Mouse (Mus musculus) thymus, adult 2 months (tissue): Measurements from ENCODE around the gene Patj. TPM values are rescaled to one million over a fixed set of nuclear protein-coding genes. Genes with fewer than 3 reads are reported as not detected.

Experiments used
- DNase-seq: peaks from one replicate; pipeline ENCODE4 v3.0.0; 2021
- H3K27ac ChIP-seq: fragments of 200-500 bp; 2 replicates; pipeline ENCODE4 v1.5.1; 2012; ENCODE audit warnings: low read length, control low read depth; ENCODE audit not compliant: control insufficient read depth, insufficient read depth
- H3K27me3 ChIP-seq: fragments of 200-500 bp; 2 replicates; pipeline ENCODE4 v1.6.1; 2012; ENCODE audit warnings: mild to moderate bottlenecking, low read length, moderate library complexity, mixed read lengths; ENCODE audit not compliant: control insufficient read depth, insufficient read depth
- H3K36me3 ChIP-seq: fragments of 200-500 bp; 2 replicates; pipeline ENCODE4 v1.6.1; 2012; ENCODE audit warnings: mild to moderate bottlenecking, low read length, moderate library complexity; ENCODE audit not compliant: control insufficient read depth, insufficient read depth
- H3K4me1 ChIP-seq: fragments of 200-500 bp; replicated peaks from 2 replicates; pipeline ENCODE4 v1.6.1; 2012; ENCODE audit warnings: low read length; ENCODE audit not compliant: control insufficient read depth, insufficient read depth
- H3K4me3 ChIP-seq: fragments of 200-500 bp; 2 replicates; pipeline ENCODE4 v1.5.1; 2012; ENCODE audit warnings: mild to moderate bottlenecking, low read length, control low read depth, moderate library complexity; ENCODE audit not compliant: control insufficient read depth, insufficient read depth
- CTCF ChIP-seq: fragments of 200-500 bp; IDR thresholded peaks from 2 replicates; pipeline ENCODE4 v1.5.1; 2012; ENCODE audit warnings: mild to moderate bottlenecking, control low read depth, low read length, moderate library complexity, borderline replicate concordance; ENCODE audit not compliant: control insufficient read depth, poor library complexity, insufficient read depth; ENCODE audit errors: extremely low read depth
- POLR2A ChIP-seq: fragments of 200-500 bp; IDR thresholded peaks from 2 replicates; pipeline ENCODE4 v1.6.1; 2012; ENCODE audit warnings: mild to moderate bottlenecking, low read length, control low read depth, moderate library complexity; ENCODE audit not compliant: control insufficient read depth, poor library complexity, insufficient read depth; ENCODE audit errors: extremely low read depth
- WGBS: fragments of 180-500 bp; shearing (Covaris S2); methylation state at CpG from one replicate; pipeline ENCODE4 v1.1.7; 2018; 5-methylcytosine and 5-hydroxymethylcytosine counted together
- polyA plus RNA-seq: library from polyadenylated mRNA; depleted of rRNA; stranded (reverse); fragments of >200 nt; gene quantifications from 2 replicates; pipeline ENCODE4 v1.2.3, GENCODE M21; 2012

Gene Patj
- polyA plus RNA-seq, 1 experiment = 35.0 TPM

GRCm38 (mm10) chr4:98564196-98564865, 168.7 kb downstream of the Patj start:
- no peak overlapping the region for H3K27ac ChIP-seq
- 97% methylated on average over 6 of the region's 6 CpGs for WGBS

GRCm38 (mm10) chr4:98566741-98567140, 171.2 kb downstream of the Patj start:
- no peak overlapping the region for H3K4me3 ChIP-seq
- no peak for DNase-seq
- H3K4me1 ChIP-seq = no peaks in the 10 kb centered on the region
- no peak overlapping the region for H3K27ac ChIP-seq
- no peak for TF ChIP-seq CTCF
- no peak for TF ChIP-seq POLR2A
- H3K36me3 ChIP-seq = no peaks in the 10 kb centered on the region
- WGBS = 94% methylated on average over 6 of the region's 6 CpGs
- H3K27me3 ChIP-seq = no peaks in the 10 kb centered on the region

More at GRCm38 (mm10) chr4:98564196-98564865, 168.7 kb downstream of the Patj start:
- H3K27me3 ChIP-seq = no peaks in the 10 kb centered on the region
- no peaks in the 10 kb centered on the region for H3K4me1 ChIP-seq
- TF ChIP-seq POLR2A (no peak), CTCF (no peak)
- no peak for DNase-seq
- no peaks in the 10 kb centered on the region for H3K36me3 ChIP-seq
- no peak overlapping the region for H3K4me3 ChIP-seq

- 97% methylated on average over 9 of the region's 9 CpGs for WGBS
- Histone ChIP-seq H3K36me3 (no peaks in the 10 kb centered on the region), H3K4me3 (no peak overlapping the region), H3K4me1 (no peaks in the 10 kb centered on the region), H3K27me3 (no peaks in the 10 kb centered on the region), H3K27ac (no peak overlapping the region)
- TF ChIP-seq CTCF (no peak), POLR2A (no peak)
- DNase-seq = no peak
Measured at GRCm38 (mm10) chr4:98567457-98567856, 171.9 kb downstream of the Patj start.

GRCm38 (mm10) chr4:98569904-98570303, 174.3 kb downstream of the Patj start:
- WGBS = 92% methylated on average over 4 of the region's 4 CpGs
- Histone ChIP-seq H3K36me3 (no peaks in the 10 kb centered on the region), H3K27ac (no peak overlapping the region), H3K4me3 (no peak overlapping the region), H3K4me1 (no peaks in the 10 kb centered on the region), H3K27me3 (no peaks in the 10 kb centered on the region)
- TF ChIP-seq CTCF (no peak), POLR2A (no peak)
- no peak for DNase-seq

GRCm38 (mm10) chr4:98577275-98577674, 181.7 kb downstream of the Patj start:
- H3K4me3 ChIP-seq = no peak overlapping the region
- no peak overlapping the region for H3K27ac ChIP-seq
- H3K4me1 ChIP-seq = no peaks in the 10 kb centered on the region
- no peaks in the 10 kb centered on the region for H3K27me3 ChIP-seq
- no peak for DNase-seq
- TF ChIP-seq POLR2A (no peak), CTCF (no peak)
- no peaks in the 10 kb centered on the region for H3K36me3 ChIP-seq

- WGBS = 97% methylated on average over 3 of the region's 3 CpGs
- no peak overlapping the region for H3K27ac ChIP-seq
- DNase-seq = no peak
Measured at GRCm38 (mm10) chr4:98577957-98578541, 182.5 kb downstream of the Patj start.

GRCm38 (mm10) chr4:98581456-98581855, 185.9 kb downstream of the Patj start:
- no peaks in the 10 kb centered on the region for H3K27me3 ChIP-seq
- H3K36me3 ChIP-seq = no peaks in the 10 kb centered on the region
- H3K4me3 ChIP-seq = no peak overlapping the region
- DNase-seq = no peak
- WGBS = 93% methylated on average over 8 of the region's 8 CpGs
- TF ChIP-seq CTCF = no peak
- TF ChIP-seq POLR2A = no peak
- H3K27ac ChIP-seq = no peak overlapping the region
- H3K4me1 ChIP-seq = no peaks in the 10 kb centered on the region

More at GRCm38 (mm10) chr4:98577957-98578541, 182.5 kb downstream of the Patj start:
- Histone ChIP-seq H3K36me3 (no peaks in the 10 kb centered on the region), H3K27me3 (no peaks in the 10 kb centered on the region), H3K4me1 (no peaks in the 10 kb centered on the region), H3K4me3 (no peak overlapping the region)
- TF ChIP-seq CTCF = no peak
- no peak for TF ChIP-seq POLR2A
